Mouse (Mus musculus) cortical plate, adult 2 months (tissue): ENCODE measurements around the gene Cd300lg.

Source experiments
- CTCF ChIP-seq: fragments of 200-500 bp; IDR thresholded peaks from 2 replicates; pipeline ENCODE4 v1.5.1; 2011; ENCODE audit warnings: mild to moderate bottlenecking, control low read depth, low read length; ENCODE audit not compliant: insufficient read depth; ENCODE audit errors: extremely low read depth
- POLR2A ChIP-seq: fragments of 200-500 bp; IDR thresholded peaks from 2 replicates; pipeline ENCODE4 v1.6.1; 2011; ENCODE audit warnings: mild to moderate bottlenecking, low read length, control low read depth; ENCODE audit not compliant: insufficient read depth; ENCODE audit errors: extremely low read depth

DNA sequence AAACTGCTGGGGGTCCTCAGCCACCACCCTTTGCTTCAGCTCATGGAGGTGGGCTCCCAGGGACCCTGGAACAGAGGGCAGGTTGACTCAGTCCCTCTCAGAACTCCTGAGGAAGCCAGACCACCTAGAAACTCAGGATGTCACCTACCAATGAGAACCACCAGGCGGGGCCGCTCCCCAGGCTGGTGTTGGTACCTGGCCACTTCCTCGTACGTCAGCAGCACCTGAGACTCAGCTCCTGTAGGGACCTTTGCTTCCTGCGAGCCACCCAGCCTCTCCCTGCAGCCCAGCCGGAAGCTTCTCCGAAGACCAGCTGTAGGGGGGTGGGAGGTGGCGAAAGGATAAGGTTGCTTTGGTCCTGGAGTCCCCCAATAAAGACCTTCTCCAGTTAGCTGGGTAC, 32.9 kb upstream of the Cd300lg start:
- no peak for TF ChIP-seq POLR2A
- no peak for TF ChIP-seq CTCF
